Mouse (Mus musculus) forebrain, embryonic 15.5 days (tissue): ENCODE results near the gene Lrmda. TPM values are rescaled to one million over a fixed set of nuclear protein-coding genes. Genes with fewer than 3 reads are reported as not detected.

ENCODE experiments used
- ATAC-seq: fragments of 200-750 bp; cut with Nextera tagmentation; replicated peaks from 2 replicates; pipeline ENCODE4 v1.8.0; 2017; ENCODE audit warnings: mild to moderate bottlenecking, moderate TSS enrichment, moderate library complexity
- H3K27ac ChIP-seq: fragments of 300-500 bp; sonication (generic); replicated peaks from 2 replicates; pipeline ENCODE4 v1.5.1; 2015; ENCODE audit warnings: mild to moderate bottlenecking, inconsistent platforms
- H3K27me3 ChIP-seq: fragments of 300-500 bp; sonication (generic); 2 replicates; pipeline ENCODE4 v1.6.1; 2015; ENCODE audit warnings: inconsistent platforms
- H3K36me3 ChIP-seq: fragments of 300-500 bp; sonication (generic); 2 replicates; pipeline ENCODE4 v1.6.1; 2015; ENCODE audit warnings: mild to moderate bottlenecking, inconsistent platforms
- H3K4me1 ChIP-seq: fragments of 300-500 bp; sonication (generic); 2 replicates; pipeline ENCODE4 v1.6.1; 2015; ENCODE audit warnings: inconsistent platforms
- H3K4me2 ChIP-seq: fragments of 300-500 bp; sonication (generic); replicated peaks from 2 replicates; pipeline ENCODE4 v1.6.1; 2015; ENCODE audit warnings: mild to moderate bottlenecking, inconsistent platforms
- H3K4me3 ChIP-seq: fragments of 300-500 bp; sonication (generic); 2 replicates; pipeline ENCODE4 v1.5.1; 2015; ENCODE audit warnings: mild to moderate bottlenecking, inconsistent platforms
- H3K9ac ChIP-seq: fragments of 300-500 bp; sonication (generic); replicated peaks from 2 replicates; pipeline ENCODE4 v1.6.1; 2015; ENCODE audit warnings: mild to moderate bottlenecking, inconsistent platforms
- H3K9me3 ChIP-seq: fragments of 300-500 bp; sonication (generic); 2 replicates; pipeline ENCODE4 v1.6.1; 2016; ENCODE audit warnings: inconsistent platforms
- WGBS: fragments of 180-500 bp; shearing (Covaris S2); methylation state at CpG from one replicate; pipeline ENCODE4 v1.1.7; 2015; ENCODE audit warnings: mixed read lengths; 5-methylcytosine and 5-hydroxymethylcytosine counted together
- polyA plus RNA-seq: library from polyadenylated mRNA; unstranded; fragments of >200 nt; fragmentation: Nextera tagmentation; extraction: Ambion mirVana; gene quantifications from 2 replicates; pipeline ENCODE4 v1.2.1, GENCODE M21; 2015

The Lrmda gene
- polyA plus RNA-seq, 1 experiment from 2014 or later: 0.15 TPM

GRCm38 (mm10) chr14:22284823-22285517 lies 265.5 kb downstream of the Lrmda start:
- Histone ChIP-seq H3K9me3 (no peaks in the 10 kb centered on the region), H3K4me2 (no peak overlapping the region), H3K36me3 (no peaks in the 10 kb centered on the region), H3K27me3 (peaks cover 39% of the 10 kb centered on the region), H3K27ac (no peak overlapping the region), H3K4me1 (peaks cover 14% of the 10 kb centered on the region; the same call in 1 of the 2 replicates), H3K9ac (no peak overlapping the region), H3K4me3 (no peak overlapping the region)
- no peak for ATAC-seq
- WGBS: 78% methylated on average over 15 of the region's 15 CpGs

GRCm38 (mm10) chr14:22285826-22286225 lies 266.3 kb downstream of the Lrmda start:
- H3K36me3 ChIP-seq: no peaks in the 10 kb centered on the region
- H3K4me1 ChIP-seq: peaks cover 14% of the 10 kb centered on the region; the same call in 1 of the 2 replicates
- no peak overlapping the region for H3K9ac ChIP-seq
- no peaks in the 10 kb centered on the region for H3K9me3 ChIP-seq
- ATAC-seq: no peak
- H3K27ac ChIP-seq: no peak overlapping the region
- 68% methylated on average over 4 of the region's 4 CpGs for WGBS
- no peak overlapping the region for H3K4me2 ChIP-seq
- no peak overlapping the region for H3K4me3 ChIP-seq
- H3K27me3 ChIP-seq: peaks cover 31% of the 10 kb centered on the region

GRCm38 (mm10) chr14:22288179-22288578 lies 268.7 kb downstream of the Lrmda start:
- Histone ChIP-seq H3K9me3 (no peaks in the 10 kb centered on the region), H3K9ac (no peak overlapping the region), H3K4me1 (no peaks in the 10 kb centered on the region; the same call in 1 of the 2 replicates), H3K4me2 (no peak overlapping the region), H3K4me3 (no peak overlapping the region), H3K27ac (no peak overlapping the region), H3K36me3 (no peaks in the 10 kb centered on the region), H3K27me3 (peaks cover 22% of the 10 kb centered on the region)
- ATAC-seq: no peak
- WGBS: 63% methylated on average over 10 of the region's 10 CpGs

GRCm38 (mm10) chr14:22289380-22289922 lies 269.9 kb downstream of the Lrmda start:
- peaks cover 16% of the 10 kb centered on the region for H3K27me3 ChIP-seq
- H3K36me3 ChIP-seq: no peaks in the 10 kb centered on the region
- no peak overlapping the region for H3K27ac ChIP-seq
- no peaks in the 10 kb centered on the region for H3K9me3 ChIP-seq
- no peak for ATAC-seq
- 81% methylated on average over 15 of the region's 15 CpGs for WGBS
- H3K4me3 ChIP-seq: no peak overlapping the region
- no peaks in the 10 kb centered on the region for H3K4me1 ChIP-seq
- H3K4me2 ChIP-seq: no peak overlapping the region
- H3K9ac ChIP-seq: no peak overlapping the region

- no peak for ATAC-seq
- Histone ChIP-seq H3K4me3 (no peak overlapping the region), H3K27ac (no peak overlapping the region), H3K9me3 (no peaks in the 10 kb centered on the region), H3K4me1 (no peaks in the 10 kb centered on the region), H3K36me3 (no peaks in the 10 kb centered on the region), H3K27me3 (no peaks in the 10 kb centered on the region), H3K4me2 (no peak overlapping the region), H3K9ac (no peak overlapping the region)
- 90% methylated on average over 4 of the region's 4 CpGs for WGBS
These were observed 274.9 kb downstream of the Lrmda start for GRCm38 (mm10) chr14:22294371-22294770.

- Histone ChIP-seq H3K4me2 (no peak overlapping the region), H3K27me3 (no peaks in the 10 kb centered on the region), H3K27ac (no peak overlapping the region), H3K36me3 (no peaks in the 10 kb centered on the region), H3K9me3 (no peaks in the 10 kb centered on the region), H3K4me1 (no peaks in the 10 kb centered on the region), H3K4me3 (no peak overlapping the region), H3K9ac (no peak overlapping the region)
- 87% methylated on average over 3 of the region's 3 CpGs for WGBS
- no peak for ATAC-seq
These were observed 277.2 kb downstream of the Lrmda start for GRCm38 (mm10) chr14:22296655-22297239.

GRCm38 (mm10) chr14:22306759-22307158 lies 287.2 kb downstream of the Lrmda start:
- Histone ChIP-seq H3K4me1 (no peaks in the 10 kb centered on the region), H3K4me2 (no peak overlapping the region), H3K27me3 (no peaks in the 10 kb centered on the region), H3K36me3 (no peaks in the 10 kb centered on the region), H3K4me3 (no peak overlapping the region), H3K9me3 (no peaks in the 10 kb centered on the region), H3K27ac (no peak overlapping the region), H3K9ac (no peak overlapping the region)
- WGBS: 75% methylated on average over 5 of the region's 5 CpGs
- ATAC-seq: no peak

- Histone ChIP-seq H3K9me3 (no peaks in the 10 kb centered on the region), H3K4me2 (no peak overlapping the region), H3K4me3 (no peak overlapping the region), H3K9ac (no peak overlapping the region), H3K4me1 (no peaks in the 10 kb centered on the region), H3K27me3 (no peaks in the 10 kb centered on the region), H3K27ac (no peak overlapping the region), H3K36me3 (no peaks in the 10 kb centered on the region)
- no peak for ATAC-seq
- WGBS: 32% methylated on average over 6 of the region's 6 CpGs
These were observed 288.5 kb downstream of the Lrmda start for GRCm38 (mm10) chr14:22308059-22308458.

- H3K36me3 ChIP-seq: no peaks in the 10 kb centered on the region
- 81% methylated on average over 1 of the region's 1 CpGs for whole genome bisulfite sequencing
- no peaks in the 10 kb centered on the region for H3K27me3 ChIP-seq
- no peak overlapping the region for H3K4me3 ChIP-seq
- no peak for ATAC-seq
- H3K9ac ChIP-seq: no peak overlapping the region
- H3K4me2 ChIP-seq: no peak overlapping the region
- no peaks in the 10 kb centered on the region for H3K4me1 ChIP-seq
- H3K27ac ChIP-seq: no peak overlapping the region
- no peaks in the 10 kb centered on the region for H3K9me3 ChIP-seq
These were observed 303.5 kb downstream of the Lrmda start for GRCm38 (mm10) chr14:22323058-22323457.

- Histone ChIP-seq H3K9me3 (no peaks in the 10 kb centered on the region), H3K4me1 (no peaks in the 10 kb centered on the region), H3K4me2 (no peak overlapping the region), H3K9ac (no peak overlapping the region), H3K27me3 (no peaks in the 10 kb centered on the region), H3K27ac (no peak overlapping the region), H3K36me3 (no peaks in the 10 kb centered on the region), H3K4me3 (no peak overlapping the region)
- no peak for ATAC-seq
- WGBS: 84% methylated on average over 7 of the region's 7 CpGs
These were observed 304.2 kb downstream of the Lrmda start for GRCm38 (mm10) chr14:22323530-22324292.

GRCm38 (mm10) chr14:22326218-22326964 lies 306.9 kb downstream of the Lrmda start:
- Histone ChIP-seq H3K4me1 (no peaks in the 10 kb centered on the region), H3K27ac (no peak overlapping the region), H3K4me2 (no peak overlapping the region), H3K4me3 (no peak overlapping the region), H3K36me3 (no peaks in the 10 kb centered on the region), H3K9ac (no peak overlapping the region), H3K27me3 (no peaks in the 10 kb centered on the region), H3K9me3 (no peaks in the 10 kb centered on the region)
- 86% methylated on average over 11 of the region's 11 CpGs for WGBS
- no peak for ATAC-seq
